Mouse (Mus musculus) limb, embryonic 11.5 days (tissue): ENCODE results near the gene Ufc1. TPM values are rescaled to one million over a fixed set of nuclear protein-coding genes. Genes with fewer than 3 reads are reported as not detected.

Experiments used
- ATAC-seq: fragments of 200-750 bp; cut with Nextera tagmentation; 2 replicates; pipeline ENCODE4 v1.8.0; 2017; ENCODE audit warnings: low read depth; ENCODE audit not compliant: insufficient number of reproducible peaks, low FRiP score, low TSS enrichment
- DNase-seq: peaks from one replicate; pipeline ENCODE4 v3.0.0-alpha.2; 2015; ENCODE audit warnings: low spot score
- H3K27ac ChIP-seq: fragments of 300-500 bp; sonication (generic); replicated peaks from 2 replicates; pipeline ENCODE4 v1.5.1; 2014; ENCODE audit warnings: low read depth, mild to moderate bottlenecking, low read length
- H3K27me3 ChIP-seq: fragments of 300-500 bp; sonication (generic); 2 replicates; pipeline ENCODE4 v1.6.1; 2014; ENCODE audit warnings: mild to moderate bottlenecking, low read length, mixed read lengths; ENCODE audit not compliant: control insufficient read depth, insufficient read depth
- H3K36me3 ChIP-seq: fragments of 300-500 bp; sonication (generic); 2 replicates; pipeline ENCODE4 v1.6.1; 2014; ENCODE audit warnings: mild to moderate bottlenecking, low read length, moderate library complexity, mixed read lengths; ENCODE audit not compliant: control insufficient read depth, insufficient read depth
- H3K4me1 ChIP-seq: fragments of 300-500 bp; sonication (generic); 2 replicates; pipeline ENCODE4 v1.6.1; 2014; ENCODE audit warnings: low read length, mixed read lengths; ENCODE audit not compliant: control insufficient read depth, insufficient read depth
- H3K4me2 ChIP-seq: fragments of 300-500 bp; sonication (generic); 2 replicates; pipeline ENCODE4 v1.6.1; 2014; ENCODE audit warnings: low read depth, mild to moderate bottlenecking, moderate library complexity; ENCODE audit not compliant: severe bottlenecking
- H3K4me3 ChIP-seq: fragments of 300-500 bp; sonication (generic); 2 replicates; pipeline ENCODE4 v1.5.1; 2014; ENCODE audit warnings: low read depth, low read length
- H3K9ac ChIP-seq: fragments of 300-500 bp; sonication (generic); 2 replicates; pipeline ENCODE4 v1.6.1; 2014; ENCODE audit warnings: mild to moderate bottlenecking, low read length
- H3K9me3 ChIP-seq: fragments of 300-500 bp; sonication (generic); 2 replicates; pipeline ENCODE4 v1.6.1; 2016; ENCODE audit warnings: low read length; ENCODE audit not compliant: control insufficient read depth
- WGBS: fragments of 180-500 bp; shearing (Covaris S2); extraction: QIAGEN DNeasy Blood & Tissue Kit; methylation state at CpG from one replicate; pipeline ENCODE4 v1.1.7; 2014; 5-methylcytosine and 5-hydroxymethylcytosine counted together
- polyA plus RNA-seq: library from polyadenylated mRNA; unstranded; fragments of >200 nt; fragmentation: Nextera tagmentation; extraction: Ambion mirVana; gene quantifications from 2 replicates; pipeline ENCODE4 v1.2.1, GENCODE M21; 2014

Ufc1 gene
- polyA plus RNA-seq, 1 experiment from 2014 or later = 111 TPM

DNA sequence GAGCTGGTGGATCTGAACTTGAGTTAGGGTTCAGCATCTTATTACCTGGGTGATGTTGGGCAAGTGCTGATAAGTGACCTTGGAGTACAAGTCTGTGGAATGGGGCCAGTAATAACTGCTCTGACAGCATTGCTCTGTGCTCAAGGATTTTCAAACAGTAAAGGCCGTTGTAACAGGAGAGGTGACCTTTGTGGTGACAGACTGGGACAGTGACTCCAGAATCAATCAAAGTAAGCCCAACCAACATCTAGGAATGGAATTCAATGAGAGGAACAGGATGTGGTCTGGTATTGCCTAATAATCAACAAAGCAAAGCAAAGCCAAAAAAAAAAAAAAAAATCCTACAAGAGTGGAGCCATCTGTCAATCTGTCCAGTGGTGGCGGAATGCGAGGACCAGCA, 34.5 kb downstream of the Ufc1 start:
- no peak overlapping the region for H3K4me2 ChIP-seq
- WGBS = 75% methylated on average over 3 of the region's 3 CpGs
- ATAC-seq (no peak), DNase-seq (no peak)
- no peak overlapping the region for H3K9ac ChIP-seq
- H3K4me3 ChIP-seq = no peak overlapping the region
- no peaks in the 10 kb centered on the region for H3K9me3 ChIP-seq
- H3K27me3 ChIP-seq = no peaks in the 10 kb centered on the region
- H3K36me3 ChIP-seq = 0 out of 2 replicates have a peak, but pooled peaks cover 2% of the 10 kb centered on the region
- H3K4me1 ChIP-seq = no peaks in the 10 kb centered on the region
- no peak overlapping the region for H3K27ac ChIP-seq

DNA sequence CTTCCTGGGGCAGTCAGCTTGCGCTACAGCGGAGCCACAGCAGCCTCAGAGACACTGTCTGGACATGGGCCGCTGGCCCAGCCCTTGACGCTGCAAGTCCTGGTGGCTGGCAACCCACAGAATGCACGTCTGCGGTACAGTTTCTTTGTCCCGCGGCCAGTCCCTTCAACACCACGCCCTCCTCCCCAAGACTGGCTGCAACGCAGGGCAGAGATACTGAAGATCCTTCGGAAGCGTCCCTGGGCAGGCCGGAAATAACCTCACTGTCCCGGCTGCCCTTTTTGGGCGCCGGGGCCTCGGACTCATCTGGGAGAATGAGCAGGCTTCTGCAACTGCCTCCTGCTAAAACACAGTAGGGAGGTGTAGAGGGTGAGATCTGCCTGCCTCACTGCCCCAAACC, 35.9 kb downstream of the Ufc1 start:
- Histone ChIP-seq H3K4me2 (no peak overlapping the region), H3K9ac (no peak overlapping the region), H3K9me3 (no peaks in the 10 kb centered on the region), H3K27me3 (no peaks in the 10 kb centered on the region), H3K27ac (no peak overlapping the region), H3K4me3 (no peak overlapping the region), H3K36me3 (peaks cover 5% of the 10 kb centered on the region), H3K4me1 (no peaks in the 10 kb centered on the region)
- 73% methylated on average over 17 of the region's 17 CpGs for WGBS
- no peak for DNase-seq
- no peak for ATAC-seq

DNA sequence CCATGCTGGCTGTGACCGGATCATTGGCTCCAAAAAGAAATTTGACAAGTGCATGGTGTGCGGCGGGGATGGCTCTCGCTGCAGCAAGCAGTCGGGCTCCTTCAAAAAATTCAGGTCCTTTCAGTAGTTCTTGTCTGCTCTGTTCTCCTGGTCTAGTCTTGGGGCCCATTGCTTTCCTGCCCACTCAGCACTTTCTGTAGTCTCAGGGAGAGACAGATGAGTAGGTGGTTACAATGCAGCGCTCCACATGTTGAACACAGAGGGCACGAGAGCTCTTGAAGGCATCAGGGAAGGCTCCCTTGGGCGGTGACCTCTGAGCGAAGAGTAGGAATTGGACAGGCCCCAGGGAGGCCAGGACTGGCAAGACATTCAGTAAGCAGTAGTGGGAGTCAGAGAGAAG, 37.0 kb downstream of the Ufc1 start:
- Histone ChIP-seq H3K9me3 (no peaks in the 10 kb centered on the region), H3K27ac (no peak overlapping the region), H3K9ac (no peak overlapping the region), H3K4me1 (0 out of 2 replicates have a peak, but pooled peaks cover under 1% of the 10 kb centered on the region), H3K27me3 (no peaks in the 10 kb centered on the region), H3K36me3 (peaks cover 5% of the 10 kb centered on the region), H3K4me2 (no peak overlapping the region), H3K4me3 (no peak overlapping the region)
- ATAC-seq (no peak), DNase-seq (no peak)
- WGBS = 89% methylated on average over 9 of the region's 9 CpGs

- Histone ChIP-seq H3K27me3 (no peaks in the 10 kb centered on the region), H3K27ac (no peak overlapping the region), H3K4me3 (no peak overlapping the region), H3K4me2 (no peak overlapping the region), H3K9me3 (no peaks in the 10 kb centered on the region), H3K9ac (no peak overlapping the region), H3K36me3 (peaks cover 5% of the 10 kb centered on the region), H3K4me1 (peaks cover 6% of the 10 kb centered on the region)
- 69% methylated on average over 15 of the region's 15 CpGs for WGBS
- ATAC-seq (no peak), DNase-seq (peak; percentile 76)
Measured at GRCm38 (mm10) chr1:171256937-171257548, 37.8 kb downstream of the Ufc1 start.

GRCm38 (mm10) chr1:171256095-171256818, 38.6 kb downstream of the Ufc1 start:
- Histone ChIP-seq H3K27ac (no peak overlapping the region), H3K36me3 (peaks cover 5% of the 10 kb centered on the region)
- no peak for ATAC-seq

GRCm38 (mm10) chr1:171252415-171252814, 42.4 kb downstream of the Ufc1 start:
- Histone ChIP-seq H3K4me3 (peak overlapping the region; percentile 24; the same call in 1 of the 2 replicates), H3K27ac (peak overlapping the region; percentile 83), H3K36me3 (peaks cover 3% of the 10 kb centered on the region), H3K4me1 (peaks cover 29% of the 10 kb centered on the region), H3K27me3 (no peaks in the 10 kb centered on the region), H3K9ac (peak overlapping the region; percentile 61), H3K9me3 (no peaks in the 10 kb centered on the region), H3K4me2 (peak overlapping the region; percentile 66)
- DNase-seq = peak; percentile 36
- 46% methylated on average over 17 of the region's 17 CpGs for WGBS
- ATAC-seq = no peak

More at GRCm38 (mm10) chr1:171256095-171256818, 38.6 kb downstream of the Ufc1 start:
- no peak overlapping the region for H3K4me2 ChIP-seq
- H3K27me3 ChIP-seq = no peaks in the 10 kb centered on the region
- no peak for DNase-seq
- H3K4me3 ChIP-seq = no peak overlapping the region
- peaks cover 13% of the 10 kb centered on the region for H3K4me1 ChIP-seq
- whole genome bisulfite sequencing = 92% methylated on average over 24 of the region's 24 CpGs
- H3K9ac ChIP-seq = no peak overlapping the region
- no peaks in the 10 kb centered on the region for H3K9me3 ChIP-seq

DNA sequence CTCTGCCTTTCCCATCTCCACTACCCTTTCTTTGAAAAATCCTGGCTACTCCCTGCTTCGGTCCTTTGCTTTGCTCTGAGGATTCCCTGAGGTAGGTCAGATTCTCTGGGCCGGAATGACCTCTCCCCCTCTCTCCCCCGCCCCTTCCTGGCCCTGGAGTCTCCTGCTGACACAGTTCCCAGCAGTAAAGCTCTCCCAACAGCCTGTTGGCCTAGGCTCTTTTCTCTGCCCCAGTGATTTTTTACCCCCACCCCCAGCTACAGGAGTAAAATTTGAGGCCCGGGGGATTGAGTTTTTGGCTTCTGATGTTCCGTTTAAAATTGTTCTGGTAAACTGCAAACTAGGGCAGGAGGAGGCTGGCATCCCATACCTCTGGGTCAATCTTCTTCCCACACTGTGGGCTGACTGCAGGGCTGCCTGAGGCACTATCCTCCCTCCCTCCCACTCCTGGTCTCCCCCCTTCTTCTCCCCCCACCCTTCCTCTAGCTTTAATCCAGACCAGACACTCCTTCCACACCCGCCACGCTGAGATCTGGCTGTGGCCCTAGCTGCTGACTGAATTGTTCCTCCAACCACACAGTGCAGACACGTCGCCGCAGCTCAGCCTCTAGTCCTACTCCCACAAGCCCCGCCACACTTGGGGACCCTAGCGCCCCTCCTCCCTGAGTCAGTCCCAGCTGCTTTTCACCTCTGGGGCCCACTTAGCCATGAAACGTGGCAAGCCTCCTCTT, 43.1 kb downstream of the Ufc1 start:
- H3K36me3 ChIP-seq = peaks cover 3% of the 10 kb centered on the region
- DNase-seq (peak; percentile 63), ATAC-seq (peak; percentile 36)
- H3K4me3 ChIP-seq = peak overlapping the region; percentile 24
- peaks cover 29% of the 10 kb centered on the region for H3K4me1 ChIP-seq
- 2% methylated on average over 13 of the region's 13 CpGs for WGBS
- H3K27me3 ChIP-seq = no peaks in the 10 kb centered on the region
- H3K4me2 ChIP-seq = peak overlapping the region; percentile 66
- peak overlapping the region; percentile 83 for H3K27ac ChIP-seq
- peak overlapping the region; percentile 61 for H3K9ac ChIP-seq
- H3K9me3 ChIP-seq = no peaks in the 10 kb centered on the region
